Comparison of ENCODE assay signal across 11 mouse cellular contexts in the genomic region with DNA sequence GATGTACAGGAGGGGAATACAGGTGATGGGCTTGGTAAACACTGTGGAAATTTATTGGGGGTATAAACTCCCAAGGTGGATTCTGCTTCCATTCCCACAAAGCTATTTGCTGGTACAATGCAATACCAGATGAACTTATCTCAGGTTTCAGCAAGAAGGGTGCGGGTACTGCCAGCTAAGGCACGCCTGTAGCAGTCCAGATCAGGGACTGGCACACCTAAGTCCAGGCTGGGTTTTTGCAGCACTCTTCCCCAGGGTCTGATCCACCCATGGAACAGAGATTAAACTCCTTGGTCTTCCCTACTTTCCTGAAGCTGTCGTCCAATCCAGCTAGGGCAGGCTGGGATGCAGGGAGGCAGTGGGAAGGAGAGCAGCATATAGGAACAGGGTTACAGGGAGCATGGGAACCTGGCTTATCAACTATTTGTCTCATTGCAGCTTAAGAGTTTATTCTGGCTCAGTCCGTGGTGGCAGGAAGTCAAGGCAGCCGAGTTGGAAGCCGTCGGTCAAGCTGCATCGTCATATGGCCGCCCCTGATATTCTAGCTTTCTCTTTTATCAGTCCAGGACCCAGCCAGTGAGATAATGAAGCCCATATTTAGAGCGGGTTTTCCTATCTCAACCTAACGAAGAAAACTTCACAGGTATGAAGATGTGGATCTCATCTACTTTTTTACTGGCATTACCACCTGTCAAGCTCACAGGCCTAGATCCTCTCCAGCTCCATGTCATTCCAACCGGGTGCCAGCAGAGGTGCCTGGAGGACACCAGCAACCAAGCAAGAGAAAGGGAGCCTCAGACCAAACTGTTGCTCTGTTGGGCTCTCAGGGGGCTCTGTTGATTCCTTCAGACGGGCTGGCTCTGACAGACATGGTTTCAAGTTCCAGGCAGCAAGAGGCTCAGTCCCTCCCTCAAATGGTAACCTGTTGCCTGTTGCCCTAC. TPM values are rescaled to one million over a fixed set of nuclear protein-coding genes. Genes with fewer than 3 reads are reported as not detected.
DNase-seq lines count a peak whose midpoint lies in the region; ATAC-seq and TF ChIP-seq lines count a peak whose summit lies in the region.
"Had no signal": no experiment of that assay in that cellular context is flagged by ENCODE, and none has a peak within 500 bp of the region (broad histone marks: within the 10 kb centered on the region; RNA-seq: fewer than 3 reads in every experiment).

No protein-coding gene starts in this region.

- H3K27ac ChIP-seq in forebrain, postnatal 0 days (ENCODE audit: low read depth, low read length) = no peak overlapping the region
- H3K27ac ChIP-seq in forebrain, embryonic 11.5 days (ENCODE audit: low read depth, low read length) = no peak overlapping the region
- peak overlapping the region; percentile 68 for H3K27ac ChIP-seq in heart, embryonic 13.5 days (replicated peaks)
- peak overlapping the region; percentile 94 for H3K27ac ChIP-seq in liver, embryonic 15.5 days (replicated peaks)
- H3K27ac ChIP-seq in midbrain, embryonic 10.5 days (replicated peaks) = no peak overlapping the region
- H3K27ac ChIP-seq in midbrain, embryonic 14.5 days (replicated peaks; ENCODE audit: low read depth, low read length) = no peak overlapping the region

- WGBS in forebrain, postnatal 0 days = 82% methylated on average over 13 of the region's 13 CpGs
- 81% methylated on average over 13 of the region's 13 CpGs for WGBS in forebrain, embryonic 11.5 days
- 32% methylated on average over 13 of the region's 13 CpGs for WGBS in heart, embryonic 13.5 days
- 18% methylated on average over 13 of the region's 13 CpGs for WGBS in liver, embryonic 15.5 days (ENCODE audit: insufficient replicate concordance)
- WGBS in midbrain, embryonic 10.5 days = 78% methylated on average over 13 of the region's 13 CpGs
- 85% methylated on average over 13 of the region's 13 CpGs for WGBS in midbrain, embryonic 14.5 days

- H3K9ac ChIP-seq in forebrain, postnatal 0 days = no peak overlapping the region
- H3K9ac ChIP-seq in forebrain, embryonic 11.5 days (ENCODE audit: low read length) = no peak overlapping the region
- H3K9ac ChIP-seq in heart, embryonic 13.5 days = peak overlapping the region; percentile 34; the same call in 1 of the 2 replicates
- H3K9ac ChIP-seq in liver, embryonic 15.5 days = peak overlapping the region; percentile 48
- H3K9ac ChIP-seq in midbrain, embryonic 14.5 days (replicated peaks; ENCODE audit: low read length) = no peak overlapping the region

- 0 out of 2 replicates have a peak, but pooled peaks have one; percentile 9 for TF ChIP-seq CTCF in forebrain, postnatal 0 days (IDR thresholded peaks at IDR 0.05; ENCODE audit: low read depth)
- TF ChIP-seq CTCF in G1E (IDR thresholded peaks at IDR 0.05; ENCODE audit: low read depth, low read length) = no peak

- H3K4me1 ChIP-seq in forebrain, postnatal 0 days (ENCODE audit: insufficient read depth) = peaks cover 5% of the 10 kb centered on the region; the same call in 1 of the 2 replicates
- peaks cover 5% of the 10 kb centered on the region; the same call in 1 of the 2 replicates for H3K4me1 ChIP-seq in forebrain, embryonic 11.5 days (replicated peaks; ENCODE audit: control insufficient read depth, insufficient read depth, low read length)
- H3K4me1 ChIP-seq in G1E (ENCODE audit: insufficient read depth, low read depth, low read length) = peaks cover 60% of the 10 kb centered on the region
- H3K4me1 ChIP-seq in heart, embryonic 13.5 days = peaks cover 46% of the 10 kb centered on the region
- H3K4me1 ChIP-seq in liver, embryonic 15.5 days (replicated peaks) = peaks cover 58% of the 10 kb centered on the region
- peaks cover 11% of the 10 kb centered on the region for H3K4me1 ChIP-seq in midbrain, embryonic 10.5 days
- 0 out of 2 replicates have a peak, but pooled peaks cover 5% of the 10 kb centered on the region for H3K4me1 ChIP-seq in midbrain, embryonic 14.5 days (ENCODE audit: control insufficient read depth, insufficient read depth, low read length)

- peaks cover 55% of the 10 kb centered on the region for H3K36me3 ChIP-seq in forebrain, postnatal 0 days (ENCODE audit: insufficient read depth)
- H3K36me3 ChIP-seq in forebrain, embryonic 11.5 days (ENCODE audit: control insufficient read depth, insufficient read depth, low read length) = peaks cover 16% of the 10 kb centered on the region
- peaks cover 92% of the 10 kb centered on the region for H3K36me3 ChIP-seq in G1E (replicated peaks)
- H3K36me3 ChIP-seq in heart, embryonic 13.5 days = peaks cover 64% of the 10 kb centered on the region
- peaks cover 64% of the 10 kb centered on the region for H3K36me3 ChIP-seq in liver, embryonic 15.5 days (replicated peaks)
- peaks cover 69% of the 10 kb centered on the region for H3K36me3 ChIP-seq in midbrain, embryonic 10.5 days
- H3K36me3 ChIP-seq in midbrain, embryonic 14.5 days (ENCODE audit: control insufficient read depth, insufficient read depth, low read length) = peaks cover 65% of the 10 kb centered on the region

- no peak overlapping the region for H3K4me3 ChIP-seq in forebrain, postnatal 0 days (ENCODE audit: low read depth, low read length)
- no peak overlapping the region for H3K4me3 ChIP-seq in forebrain, embryonic 11.5 days (ENCODE audit: low read depth, low read length)
- peak overlapping the region; percentile 10; the same call in 1 of the 2 replicates for H3K4me3 ChIP-seq in G1E (ENCODE audit: low read depth, low read length)
- no peak overlapping the region for H3K4me3 ChIP-seq in heart, embryonic 13.5 days
- H3K4me3 ChIP-seq in liver, embryonic 15.5 days (replicated peaks) = peak overlapping the region; percentile 22
- H3K4me3 ChIP-seq in midbrain, embryonic 10.5 days = no peak overlapping the region
- H3K4me3 ChIP-seq in midbrain, embryonic 14.5 days (replicated peaks; ENCODE audit: low read depth, low read length) = no peak overlapping the region

- no peak for DNase-seq in forebrain, postnatal 0 days
- DNase-seq in forebrain, embryonic 11.5 days (ENCODE audit: low spot score) = no peak
- DNase-seq in G1E (ENCODE audit: low spot score) = peak; percentile 19
- DNase-seq in urinary bladder, adult 18-20 months (ENCODE audit: low spot score in 2 of 2) = no peak
- no peak for DNase-seq in midbrain, embryonic 10.5 days (ENCODE audit: low spot score)
- no peak for DNase-seq in midbrain, embryonic 14.5 days
- DNase-seq: layer of hippocampus, postnatal 36 days; lung, postnatal 36 days had no signal

- ATAC-seq in forebrain, postnatal 0 days = no peak
- ATAC-seq in forebrain, embryonic 11.5 days (replicated peaks; ENCODE audit: low FRiP score) = no peak
- no peak; the same call in 1 of the 2 replicates for ATAC-seq in G1E (ENCODE audit: extremely low read depth, insufficient number of reproducible peaks, low FRiP score, poor library complexity, severe bottlenecking)
- ATAC-seq in heart, embryonic 13.5 days (ENCODE audit: extremely low read depth, insufficient number of reproducible peaks, low FRiP score, low TSS enrichment) = no peak
- ATAC-seq in liver, embryonic 15.5 days (ENCODE audit: insufficient read depth) = peak; percentile 66
- no peak for ATAC-seq in midbrain, embryonic 14.5 days (ENCODE audit: low FRiP score, low TSS enrichment)
- ATAC-seq: activated CD4-positive, CD25-positive, alpha-beta regulatory T cell, adult 4 months had no signal

- no peaks in the 10 kb centered on the region for H3K27me3 ChIP-seq in forebrain, postnatal 0 days (ENCODE audit: insufficient read depth, low read length)
- no peaks in the 10 kb centered on the region for H3K27me3 ChIP-seq in forebrain, embryonic 11.5 days (ENCODE audit: control insufficient read depth, insufficient read depth, low read length)
- H3K27me3 ChIP-seq in G1E (ENCODE audit: insufficient read depth, low read length) = no peaks in the 10 kb centered on the region; the same call in 1 of the 2 replicates
- no peaks in the 10 kb centered on the region for H3K27me3 ChIP-seq in heart, embryonic 13.5 days (replicated peaks)
- no peaks in the 10 kb centered on the region for H3K27me3 ChIP-seq in liver, embryonic 15.5 days
- peaks cover 15% of the 10 kb centered on the region for H3K27me3 ChIP-seq in midbrain, embryonic 10.5 days (ENCODE audit: low read depth, poor library complexity, severe bottlenecking)
- H3K27me3 ChIP-seq in midbrain, embryonic 14.5 days (ENCODE audit: control insufficient read depth, insufficient read depth, low read length) = no peaks in the 10 kb centered on the region; the same call in 1 of the 2 replicates

- no peak overlapping the region for H3K4me2 ChIP-seq in forebrain, postnatal 0 days (ENCODE audit: low read depth)
- H3K4me2 ChIP-seq in forebrain, embryonic 11.5 days (ENCODE audit: low read depth, low read length, severe bottlenecking) = no peak overlapping the region
- no peak overlapping the region for H3K4me2 ChIP-seq in heart, embryonic 13.5 days
- peak overlapping the region; percentile 67 for H3K4me2 ChIP-seq in liver, embryonic 15.5 days
- no peak overlapping the region for H3K4me2 ChIP-seq in midbrain, embryonic 14.5 days (ENCODE audit: low read length)

- H3K9me3 ChIP-seq in forebrain, postnatal 0 days (ENCODE audit: low read length) = no peaks in the 10 kb centered on the region
- no peaks in the 10 kb centered on the region for H3K9me3 ChIP-seq in forebrain, embryonic 11.5 days (ENCODE audit: control insufficient read depth, low read length)
- no peaks in the 10 kb centered on the region for H3K9me3 ChIP-seq in G1E (replicated peaks)
- no peaks in the 10 kb centered on the region for H3K9me3 ChIP-seq in heart, embryonic 13.5 days
- H3K9me3 ChIP-seq in liver, embryonic 15.5 days (replicated peaks) = no peaks in the 10 kb centered on the region
- H3K9me3 ChIP-seq in midbrain, embryonic 10.5 days (replicated peaks) = no peaks in the 10 kb centered on the region
- H3K9me3 ChIP-seq in midbrain, embryonic 14.5 days (ENCODE audit: control insufficient read depth, low read length) = no peaks in the 10 kb centered on the region

RNA-seq across cellular contexts. Expression of a gene that starts 16.4 kb away (rescaled TPM):
- 150 and 191 TPM in 2 replicates for total RNA-seq in forebrain, postnatal 0 days (2014; rRNA removed)
- polyA plus RNA-seq in forebrain, postnatal 0 days (2015; fragmentation: Nextera tagmentation; extraction: Ambion mirVana) = 118 and 125 TPM in 2 replicates
- polyA plus RNA-seq in forebrain, embryonic 11.5 days (2014; fragmentation: Nextera tagmentation; extraction: Ambion mirVana) = 199 and 202 TPM in 2 replicates
- total RNA-seq in G1E (2014; fragmentation: Nextera tagmentation) (182 and 243 TPM in 2 replicates), G1E (2017) (86.0 and 93.2 TPM in 2 replicates)
- polyA plus RNA-seq in G1E (2012) = 62.3 and 76.1 TPM in 2 replicates
- 176 and 177 TPM in 2 replicates for polyA plus RNA-seq in heart, embryonic 13.5 days (2015; fragmentation: Nextera tagmentation; extraction: Ambion mirVana)
- polyA plus RNA-seq in liver, embryonic 15.5 days (2015; fragmentation: Nextera tagmentation; extraction: Ambion mirVana) = 123 and 141 TPM in 2 replicates
- polyA plus RNA-seq in midbrain, embryonic 10.5 days (2016; fragmentation: Nextera tagmentation; extraction: Ambion mirVana) = 208 and 215 TPM in 2 replicates
- 136 and 157 TPM in 2 replicates for polyA plus RNA-seq in midbrain, embryonic 14.5 days (2014; fragmentation: Nextera tagmentation; extraction: Ambion mirVana)

RNA-seq across cellular contexts. Expression of a gene that starts 37.1 kb away (rescaled TPM):
- total RNA-seq in forebrain, postnatal 0 days (2014; rRNA removed) = 56.7 and 59.2 TPM in 2 replicates
- polyA plus RNA-seq in forebrain, postnatal 0 days (2015; fragmentation: Nextera tagmentation; extraction: Ambion mirVana) = 78.9 and 82.8 TPM in 2 replicates
- 166 and 175 TPM in 2 replicates for polyA plus RNA-seq in forebrain, embryonic 11.5 days (2014; fragmentation: Nextera tagmentation; extraction: Ambion mirVana)
- total RNA-seq in G1E (2014; fragmentation: Nextera tagmentation) (34.3 and 48.4 TPM in 2 replicates), G1E (2017) (158 and 159 TPM in 2 replicates)
- 24.1 and 35.6 TPM in 2 replicates for polyA plus RNA-seq in G1E (2012)
- 79.5 and 86.1 TPM in 2 replicates for polyA plus RNA-seq in heart, embryonic 13.5 days (2015; fragmentation: Nextera tagmentation; extraction: Ambion mirVana)
- polyA plus RNA-seq in liver, embryonic 15.5 days (2015; fragmentation: Nextera tagmentation; extraction: Ambion mirVana) = 68.2 and 73.7 TPM in 2 replicates
- polyA plus RNA-seq in midbrain, embryonic 10.5 days (2016; fragmentation: Nextera tagmentation; extraction: Ambion mirVana) = 180 and 192 TPM in 2 replicates
- 94.7 and 98.4 TPM in 2 replicates for polyA plus RNA-seq in midbrain, embryonic 14.5 days (2014; fragmentation: Nextera tagmentation; extraction: Ambion mirVana)

RNA-seq across cellular contexts. Expression of a gene that starts 56.0 kb away (rescaled TPM):
- 20.1 and 22.9 TPM in 2 replicates for total RNA-seq in forebrain, postnatal 0 days (2014; rRNA removed)
- polyA plus RNA-seq in forebrain, postnatal 0 days (2015; fragmentation: Nextera tagmentation; extraction: Ambion mirVana) = 26.1 and 28.4 TPM in 2 replicates
- 41.3 and 48.5 TPM in 2 replicates for polyA plus RNA-seq in forebrain, embryonic 11.5 days (2014; fragmentation: Nextera tagmentation; extraction: Ambion mirVana)
- total RNA-seq in G1E (2014; fragmentation: Nextera tagmentation) (38.4 and 50.6 TPM in 2 replicates), G1E (2017) (12.3 and 15.0 TPM in 2 replicates)
- polyA plus RNA-seq in G1E (2012) = 24.7 and 25.8 TPM in 2 replicates
- polyA plus RNA-seq in heart, embryonic 13.5 days (2015; fragmentation: Nextera tagmentation; extraction: Ambion mirVana) = 16.5 and 18.6 TPM in 2 replicates
- polyA plus RNA-seq in liver, embryonic 15.5 days (2015; fragmentation: Nextera tagmentation; extraction: Ambion mirVana) = 17.1 and 17.9 TPM in 2 replicates
- polyA plus RNA-seq in midbrain, embryonic 10.5 days (2016; fragmentation: Nextera tagmentation; extraction: Ambion mirVana) = 41.8 and 44.3 TPM in 2 replicates
- polyA plus RNA-seq in midbrain, embryonic 14.5 days (2014; fragmentation: Nextera tagmentation; extraction: Ambion mirVana) = 28.0 and 33.5 TPM in 2 replicates

Comparison
In these comparisons a context has a peak if more than half of its experiments do, and no peak if none do; other contexts are left out.
1. H3K27ac ChIP-seq: peak in heart, embryonic 13.5 days (single experiment) and liver, embryonic 15.5 days (single experiment); none in forebrain, postnatal 0 days (single experiment), forebrain, embryonic 11.5 days (single experiment), midbrain, embryonic 10.5 days (single experiment) and midbrain, embryonic 14.5 days (single experiment).
2. H3K4me3 ChIP-seq: peak in G1E (single experiment) and liver, embryonic 15.5 days (single experiment); none in forebrain, postnatal 0 days (single experiment), forebrain, embryonic 11.5 days (single experiment), heart, embryonic 13.5 days (single experiment), midbrain, embryonic 10.5 days (single experiment) and midbrain, embryonic 14.5 days (single experiment).
3. H3K9ac ChIP-seq: peak in heart, embryonic 13.5 days (single experiment) and liver, embryonic 15.5 days (single experiment); none in forebrain, postnatal 0 days (single experiment), forebrain, embryonic 11.5 days (single experiment) and midbrain, embryonic 14.5 days (single experiment).